Mouse (Mus musculus) megakaryocyte, embryonic 14.5 days (primary cell): ENCODE measurements around the gene Gtf2i. TPM values are rescaled to one million over a fixed set of nuclear protein-coding genes. Genes with fewer than 3 reads are reported as not detected.
A peak's percentile ranks its signal among the peaks of the same experiment; 100 is the strongest.

Experiments
- H3K27me3 ChIP-seq: replicated peaks from 2 replicates; pipeline ENCODE3; 2012; ENCODE audit warnings: inconsistent platforms
- H3K36me3 ChIP-seq: replicated peaks from 2 replicates; pipeline ENCODE3; 2012; ENCODE audit warnings: low read length, inconsistent platforms, mixed read lengths
- H3K4me1 ChIP-seq: 2 replicates; pipeline ENCODE4 v1.6.1; 2012; ENCODE audit warnings: inconsistent platforms
- H3K4me3 ChIP-seq: replicated peaks from 2 replicates; pipeline ENCODE3; 2012; ENCODE audit warnings: moderate library complexity, mild to moderate bottlenecking, inconsistent platforms
- H3K9me3 ChIP-seq: 2 replicates; pipeline ENCODE4 v1.6.1; 2012; ENCODE audit warnings: inconsistent platforms
- FLI1 ChIP-seq: IDR thresholded peaks from 2 replicates; pipeline ENCODE4 v1.6.1; 2012; ENCODE audit warnings: low read length, inconsistent platforms, mixed read lengths
- GATA1 ChIP-seq: IDR thresholded peaks from 3 replicates; pipeline ENCODE4 v1.6.1; 2012; ENCODE audit warnings: mixed read lengths, low read length, inconsistent platforms, borderline replicate concordance
- polyA plus RNA-seq: library from polyadenylated mRNA; stranded (reverse); fragments of >175 nt; gene quantifications from 2 replicates; pipeline ENCODE4 v1.2.3, GENCODE M21; 2012; ENCODE audit warnings: low replicate concordance; ENCODE audit not compliant: insufficient read depth

The Gtf2i gene
- polyA plus RNA-seq, 1 experiment: 87.1 TPM

DNA sequence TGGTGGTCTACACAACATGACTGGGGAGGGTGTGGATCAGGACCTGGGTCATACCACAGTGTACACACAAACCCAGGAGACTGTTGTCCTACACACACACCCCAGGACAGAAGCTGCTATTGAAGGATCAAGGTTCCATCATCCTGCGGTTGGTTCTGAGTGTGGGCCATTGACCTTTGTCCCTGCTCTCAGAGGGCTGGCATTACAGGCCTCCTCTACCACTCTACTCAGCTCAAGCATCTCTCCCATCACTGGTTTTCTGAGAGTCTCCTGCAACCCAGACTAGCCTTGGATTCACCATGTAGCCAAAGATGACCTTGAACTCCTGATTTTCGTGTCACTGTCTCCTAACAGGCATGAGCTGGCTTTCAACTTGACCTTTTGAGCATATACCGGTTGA is 78.3 kb downstream of the Gtf2i start:
- H3K36me3 ChIP-seq: peaks cover 73% of the 10 kb centered on the region
- H3K9me3 ChIP-seq: peaks cover 5% of the 10 kb centered on the region; the same call in 1 of the 2 replicates
- no peak for TF ChIP-seq FLI1
- no peak for TF ChIP-seq GATA1
- peaks cover 88% of the 10 kb centered on the region for H3K4me1 ChIP-seq
- no peak overlapping the region for H3K4me3 ChIP-seq
- H3K27me3 ChIP-seq: no peaks in the 10 kb centered on the region

DNA sequence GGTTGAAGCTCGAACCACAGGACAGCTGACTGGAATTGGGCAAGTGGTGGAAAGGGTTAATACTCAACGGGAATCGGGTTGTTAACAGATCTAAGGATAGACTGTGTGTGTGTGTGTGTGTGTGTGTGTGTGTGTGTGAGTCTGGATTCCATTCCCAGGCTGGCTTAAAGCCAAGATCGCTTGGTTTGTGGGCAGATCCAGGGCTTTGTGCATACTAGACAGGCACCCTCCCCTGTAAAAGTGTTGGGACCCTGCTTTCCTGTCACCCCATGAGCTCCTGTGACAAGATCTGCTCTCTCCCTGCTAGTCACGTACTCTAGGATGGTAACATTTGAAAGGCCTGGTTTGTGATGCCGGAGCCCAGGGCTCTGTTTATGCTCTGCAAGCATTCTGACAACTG is 79.4 kb downstream of the Gtf2i start:
- H3K9me3 ChIP-seq: no peaks in the 10 kb centered on the region; the same call in 1 of the 2 replicates
- no peak for TF ChIP-seq FLI1
- TF ChIP-seq GATA1: no peak
- peaks cover 62% of the 10 kb centered on the region for H3K36me3 ChIP-seq
- no peak overlapping the region for H3K4me3 ChIP-seq
- H3K4me1 ChIP-seq: peaks cover 91% of the 10 kb centered on the region
- H3K27me3 ChIP-seq: no peaks in the 10 kb centered on the region

DNA sequence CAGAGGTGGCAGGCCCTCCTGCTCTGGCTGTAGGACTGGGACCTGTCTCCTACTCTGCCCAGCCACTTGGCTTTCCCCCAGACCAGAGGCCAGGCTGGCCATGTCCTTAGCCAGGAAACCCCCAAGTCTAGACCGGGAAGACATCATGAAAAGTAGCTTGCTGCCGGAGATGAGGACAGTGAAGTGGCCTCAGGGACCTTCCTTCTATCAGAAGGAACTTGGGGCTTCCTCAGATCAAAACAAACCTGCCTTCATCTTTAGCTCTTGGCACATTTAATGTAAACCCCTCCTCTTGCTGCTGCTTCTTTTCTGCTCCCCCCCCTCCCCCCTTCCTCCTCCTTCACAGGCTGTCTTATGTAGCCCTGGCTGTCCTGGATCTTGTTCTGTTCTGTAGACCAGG is 80.4 kb downstream of the Gtf2i start:
- H3K4me1 ChIP-seq: peaks cover 97% of the 10 kb centered on the region
- no peak for TF ChIP-seq GATA1
- TF ChIP-seq FLI1: no peak
- H3K27me3 ChIP-seq: no peaks in the 10 kb centered on the region
- no peaks in the 10 kb centered on the region for H3K9me3 ChIP-seq
- peaks cover 53% of the 10 kb centered on the region for H3K36me3 ChIP-seq
- H3K4me3 ChIP-seq: no peak overlapping the region

DNA sequence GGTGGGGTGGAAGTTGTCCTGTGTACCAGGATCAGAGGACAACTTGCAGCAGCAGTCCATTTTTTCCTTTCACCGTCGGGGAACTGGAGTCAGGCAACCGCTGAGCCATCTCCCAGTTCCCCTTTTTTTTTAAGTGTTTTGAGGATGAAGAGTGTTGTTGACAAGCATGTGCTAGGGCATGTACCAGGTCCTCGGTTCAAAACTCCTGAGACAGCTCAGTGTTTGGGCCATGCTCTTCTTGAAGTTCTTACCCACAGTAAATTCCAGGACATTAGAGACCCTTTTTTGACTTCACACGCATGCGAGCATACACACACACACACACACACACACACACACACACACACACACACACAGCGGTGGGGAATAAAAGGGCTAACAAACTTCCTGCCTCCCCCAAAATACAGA is 81.3 kb downstream of the Gtf2i start:
- H3K27me3 ChIP-seq: no peaks in the 10 kb centered on the region
- H3K9me3 ChIP-seq: no peaks in the 10 kb centered on the region
- peaks cover 43% of the 10 kb centered on the region for H3K36me3 ChIP-seq
- no peak overlapping the region for H3K4me3 ChIP-seq
- TF ChIP-seq FLI1: no peak
- no peak for TF ChIP-seq GATA1
- H3K4me1 ChIP-seq: peaks cover 98% of the 10 kb centered on the region

DNA sequence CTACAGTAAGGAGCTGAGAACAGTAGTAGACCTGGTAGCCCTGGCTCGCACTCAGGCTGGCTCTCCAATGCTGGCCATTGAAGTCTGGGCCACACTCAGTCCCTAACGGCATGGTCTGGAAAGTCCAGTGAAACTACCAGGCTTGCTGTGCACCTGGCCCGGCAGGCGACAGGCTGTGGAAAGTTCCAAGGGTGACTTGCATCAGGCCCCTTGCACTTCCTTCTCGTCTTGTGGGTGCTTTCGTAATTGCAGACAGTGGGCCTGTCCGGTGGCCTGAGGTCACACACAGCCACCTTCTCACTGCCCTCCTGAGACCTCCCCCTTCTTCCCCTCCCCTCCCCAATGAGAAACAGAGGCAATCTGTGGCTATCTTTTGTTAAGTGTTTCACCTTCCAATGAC is 82.0 kb downstream of the Gtf2i start:
- no peaks in the 10 kb centered on the region for H3K27me3 ChIP-seq
- no peaks in the 10 kb centered on the region for H3K9me3 ChIP-seq
- peaks cover 98% of the 10 kb centered on the region for H3K4me1 ChIP-seq
- peaks cover 36% of the 10 kb centered on the region for H3K36me3 ChIP-seq
- TF ChIP-seq FLI1 (no peak), GATA1 (no peak)
- peak overlapping the region; percentile 86 for H3K4me3 ChIP-seq

DNA sequence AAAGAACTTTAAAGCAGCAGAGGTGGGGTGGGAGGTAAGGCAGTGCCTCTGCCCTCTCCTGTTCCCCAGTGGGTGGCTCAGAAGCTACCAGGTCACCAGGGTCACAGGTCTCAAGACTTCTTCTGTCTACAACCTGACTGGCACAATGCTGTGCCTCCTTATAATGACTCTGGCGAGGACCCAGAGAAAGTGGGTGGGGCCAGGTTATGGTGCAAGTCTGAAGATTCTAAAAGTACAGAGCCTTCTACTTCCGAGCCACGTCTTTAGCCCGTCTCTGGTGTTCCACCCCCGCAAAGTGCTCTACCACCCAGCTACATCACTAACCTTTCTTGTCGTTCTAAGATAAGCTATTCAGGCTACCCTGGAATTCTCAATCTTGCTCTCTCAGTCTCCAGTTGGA is 82.4 kb downstream of the Gtf2i start:
- peaks cover 98% of the 10 kb centered on the region for H3K4me1 ChIP-seq
- TF ChIP-seq GATA1 (no peak), FLI1 (no peak)
- H3K36me3 ChIP-seq: peaks cover 35% of the 10 kb centered on the region
- H3K9me3 ChIP-seq: no peaks in the 10 kb centered on the region
- no peaks in the 10 kb centered on the region for H3K27me3 ChIP-seq
- H3K4me3 ChIP-seq: peak overlapping the region; percentile 86

DNA sequence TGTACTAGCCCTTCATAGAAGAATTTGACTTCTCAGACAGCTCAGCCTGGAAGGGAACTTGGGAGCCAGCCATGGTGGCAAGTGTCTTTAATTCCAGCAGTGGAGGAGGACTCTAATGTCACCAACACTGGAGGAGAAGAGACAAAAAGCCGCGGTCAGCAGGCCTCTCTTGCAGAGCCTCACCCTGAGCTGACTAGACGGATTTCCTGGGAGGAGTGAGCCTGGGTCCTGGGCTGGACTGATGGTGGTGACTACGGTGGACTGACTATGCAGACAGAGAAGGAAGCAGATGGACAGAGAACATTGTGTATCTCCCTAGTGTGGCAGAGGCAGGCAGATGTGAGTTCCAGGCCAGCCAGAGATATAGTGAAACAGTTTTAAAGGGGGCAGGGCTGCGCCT is 83.2 kb downstream of the Gtf2i start:
- Histone ChIP-seq H3K4me1 (peaks cover 98% of the 10 kb centered on the region), H3K36me3 (peaks cover 35% of the 10 kb centered on the region), H3K27me3 (no peaks in the 10 kb centered on the region), H3K4me3 (peak overlapping the region; percentile 86), H3K9me3 (no peaks in the 10 kb centered on the region)
- peak; percentile 85 for TF ChIP-seq GATA1
- TF ChIP-seq FLI1: peak; percentile 43; the same call in 1 of the 2 replicates

DNA sequence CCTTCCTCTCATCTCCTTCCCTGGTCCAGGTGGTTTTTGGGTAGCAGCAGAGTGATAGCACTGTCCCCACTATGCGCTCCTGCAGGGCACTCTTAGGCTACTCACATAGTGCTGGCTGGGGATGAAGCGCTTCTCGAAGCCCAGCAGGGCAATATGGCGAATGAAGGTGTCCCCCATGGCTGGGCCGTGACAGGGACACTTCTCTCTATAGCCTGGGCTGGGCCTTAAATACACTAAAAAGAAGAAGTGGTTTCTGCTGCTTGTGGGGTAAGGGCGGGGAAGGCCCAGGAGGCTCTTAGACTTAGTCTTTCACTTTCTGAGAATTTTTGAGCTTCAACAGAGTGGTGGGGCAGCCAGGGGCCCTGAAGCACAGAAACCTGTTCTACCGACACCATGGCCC is 85.2 kb downstream of the Gtf2i start, which contains the start of gene Ncf1:
Gene Ncf1 (minus strand): TSS at position 235 of the 400 bp plus-strand sequence.
- Histone ChIP-seq H3K36me3 (peaks cover 33% of the 10 kb centered on the region), H3K4me1 (peaks cover 98% of the 10 kb centered on the region), H3K9me3 (no peaks in the 10 kb centered on the region), H3K4me3 (peak within 1 kb of the TSS; percentile 88), H3K27me3 (no peaks in the 10 kb centered on the region)
- TF ChIP-seq FLI1: no peak
- no peak for TF ChIP-seq GATA1

DNA sequence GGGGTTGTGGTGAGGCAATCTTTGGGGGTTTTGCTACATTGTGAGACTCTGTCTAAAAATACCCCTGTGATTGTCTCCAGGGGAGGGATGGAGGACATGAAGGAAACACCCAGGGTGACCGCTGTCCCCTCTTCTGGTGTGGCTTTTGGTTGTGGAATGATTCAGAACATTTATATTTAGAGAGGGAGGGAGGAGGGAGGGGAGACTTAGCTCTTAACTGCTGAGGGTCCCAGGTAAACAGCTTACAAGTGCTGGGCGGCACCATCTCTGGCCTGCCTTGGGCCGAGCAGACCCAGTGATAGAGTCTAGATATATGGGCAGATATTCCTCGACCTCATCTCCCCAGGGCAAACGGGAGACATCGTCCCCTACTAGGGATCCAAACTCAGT is 86.3 kb downstream of the Gtf2i start:
- peak overlapping the region; percentile 88 for H3K4me3 ChIP-seq
- no peaks in the 10 kb centered on the region for H3K9me3 ChIP-seq
- H3K36me3 ChIP-seq: peaks cover 39% of the 10 kb centered on the region
- H3K4me1 ChIP-seq: peaks cover 98% of the 10 kb centered on the region
- TF ChIP-seq FLI1 (no peak), GATA1 (no peak)
- H3K27me3 ChIP-seq: no peaks in the 10 kb centered on the region

DNA sequence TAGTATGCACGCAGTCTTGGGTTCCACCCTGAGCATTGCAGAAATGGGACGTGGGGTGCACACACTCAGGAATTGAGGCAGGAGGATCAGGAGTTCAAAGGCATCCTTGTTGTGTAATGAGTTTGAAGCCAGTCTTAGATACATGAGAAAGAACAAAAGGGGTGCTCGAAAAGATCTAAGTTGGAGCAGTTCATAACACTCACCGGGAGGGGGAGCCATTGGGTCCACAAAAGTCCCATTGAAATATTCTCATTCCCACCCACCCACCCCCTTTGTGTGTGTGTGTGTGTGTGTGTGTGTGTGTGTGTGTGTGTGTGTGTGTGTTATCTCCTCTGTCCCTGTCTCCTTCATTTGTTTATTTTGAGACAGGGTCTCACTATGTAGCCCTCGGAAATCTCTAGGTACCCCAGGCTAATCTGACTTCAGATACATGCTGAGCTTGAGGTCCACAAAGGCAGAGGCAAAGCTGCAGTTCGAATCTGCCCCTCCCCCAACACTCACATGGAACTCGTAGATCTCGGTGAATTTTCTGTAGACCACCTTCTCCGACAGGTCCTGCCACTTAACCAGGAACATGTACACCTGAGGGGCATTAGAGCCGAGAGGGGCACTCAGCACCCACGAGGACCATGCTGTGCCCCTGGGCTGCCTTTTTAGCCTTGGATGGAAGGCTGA is 86.8 kb downstream of the Gtf2i start:
- peak overlapping the region; percentile 88 for H3K4me3 ChIP-seq
- no peaks in the 10 kb centered on the region for H3K27me3 ChIP-seq
- TF ChIP-seq GATA1 (no peak), FLI1 (no peak)
- no peaks in the 10 kb centered on the region for H3K9me3 ChIP-seq
- peaks cover 44% of the 10 kb centered on the region for H3K36me3 ChIP-seq
- H3K4me1 ChIP-seq: peaks cover 98% of the 10 kb centered on the region
